Mouse (Mus musculus) bone marrow macrophage, adult 2 months (primary cell): Measurements from ENCODE around the gene Dyx1c1. TPM values are rescaled to one million over a fixed set of nuclear protein-coding genes. Genes with fewer than 3 reads are reported as not detected.

Experiments
- H3K27ac ChIP-seq: 2 replicates; pipeline ENCODE4 v1.5.1; 2012; ENCODE audit warnings: low read depth, low read length; ENCODE audit not compliant: insufficient read depth
- H3K4me1 ChIP-seq: 2 replicates; pipeline ENCODE4 v1.6.1; 2012; ENCODE audit warnings: low read length; ENCODE audit not compliant: control insufficient read depth, insufficient read depth
- H3K4me3 ChIP-seq: 2 replicates; pipeline ENCODE4 v1.5.1; 2012; ENCODE audit warnings: mild to moderate bottlenecking, low read length, moderate library complexity; ENCODE audit not compliant: insufficient read depth
- CTCF ChIP-seq: IDR thresholded peaks from 2 replicates; pipeline ENCODE4 v1.5.1; 2012; ENCODE audit warnings: low read depth, mild to moderate bottlenecking, low read length, moderate library complexity
- POLR2A ChIP-seq: IDR thresholded peaks from 2 replicates; pipeline ENCODE4 v1.6.1; 2012; ENCODE audit warnings: mild to moderate bottlenecking, low read depth, low read length, borderline replicate concordance
- polyA plus RNA-seq: library from polyadenylated mRNA; stranded (reverse); fragments of >200 nt; gene quantifications from 2 replicates; pipeline ENCODE4 v1.2.4, GENCODE M21; 2012; ENCODE audit not compliant: missing spikeins, insufficient read depth, insufficient read length

Dyx1c1 gene
- polyA plus RNA-seq, 1 experiment, result 0.34 TPM

DNA sequence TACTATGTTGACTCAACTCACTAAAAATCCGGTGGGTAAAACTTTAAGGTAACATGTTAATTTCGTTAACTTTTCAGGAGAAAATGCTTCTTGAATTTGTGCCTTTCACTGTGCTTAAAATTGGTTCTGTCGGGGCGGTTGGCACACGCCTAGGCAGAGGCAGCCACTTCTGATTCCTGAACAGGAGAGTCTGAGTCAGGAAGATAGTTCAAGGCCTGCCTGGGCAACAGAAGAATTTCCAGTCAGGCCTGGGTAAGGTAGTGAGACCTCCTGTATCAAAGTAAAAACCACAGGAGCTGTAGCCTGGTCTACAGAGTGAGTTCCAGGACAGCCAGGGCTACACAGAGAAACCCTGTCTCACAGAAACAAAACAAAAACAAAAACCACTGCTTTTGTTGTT lies 34.0 kb downstream of the Dyx1c1 start:
- Histone ChIP-seq H3K27ac (no peak overlapping the region), H3K4me3 (no peak overlapping the region), H3K4me1 (peaks cover 33% of the 10 kb centered on the region)
- no peak for TF ChIP-seq POLR2A
- TF ChIP-seq CTCF, result no peak

DNA sequence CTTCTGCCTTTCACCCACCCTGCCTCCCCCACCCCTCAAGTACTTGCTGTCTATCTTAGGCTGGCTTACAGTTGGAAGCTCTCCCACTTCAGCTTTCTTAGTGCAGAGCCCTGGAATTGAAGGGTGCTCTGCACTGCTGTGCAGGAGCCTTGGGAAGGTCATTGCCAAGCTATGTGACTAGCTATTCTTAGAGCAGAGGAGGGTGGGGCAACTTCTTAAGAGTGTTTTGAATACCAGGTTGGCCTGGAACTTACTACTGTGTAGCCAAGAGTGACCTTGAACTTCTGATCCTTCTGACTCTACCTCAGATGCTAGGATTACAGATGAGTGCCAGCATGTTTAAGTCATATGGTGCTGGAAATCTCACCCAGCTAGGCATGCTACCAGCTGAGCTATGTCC lies 37.6 kb downstream of the Dyx1c1 start:
- Histone ChIP-seq H3K27ac (no peak overlapping the region), H3K4me3 (no peak overlapping the region), H3K4me1 (peaks cover 16% of the 10 kb centered on the region)
- no peak for TF ChIP-seq CTCF
- no peak for TF ChIP-seq POLR2A

DNA sequence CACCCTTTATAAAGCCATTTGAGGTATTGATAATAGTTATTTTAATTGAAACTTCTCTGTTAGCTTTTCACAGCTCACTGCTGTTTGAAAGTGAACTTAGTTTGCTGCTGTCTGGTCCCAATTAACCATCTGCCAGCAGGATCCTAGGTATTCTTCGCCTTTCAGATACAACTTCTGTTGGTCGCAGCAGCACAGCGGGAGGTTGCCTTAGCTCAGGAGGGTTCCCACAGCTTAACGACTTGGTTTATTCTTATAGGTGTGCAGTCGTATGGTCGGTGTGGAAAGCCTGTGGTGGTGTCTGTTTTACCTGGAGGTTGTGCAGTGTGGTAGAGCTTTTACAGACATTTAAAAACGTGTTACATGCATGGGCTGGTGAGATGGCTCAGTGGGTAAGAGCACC lies 38.2 kb downstream of the Dyx1c1 start:
- Histone ChIP-seq H3K27ac (no peak overlapping the region), H3K4me3 (no peak overlapping the region), H3K4me1 (peaks cover 20% of the 10 kb centered on the region)
- TF ChIP-seq CTCF (no peak), POLR2A (no peak)

DNA sequence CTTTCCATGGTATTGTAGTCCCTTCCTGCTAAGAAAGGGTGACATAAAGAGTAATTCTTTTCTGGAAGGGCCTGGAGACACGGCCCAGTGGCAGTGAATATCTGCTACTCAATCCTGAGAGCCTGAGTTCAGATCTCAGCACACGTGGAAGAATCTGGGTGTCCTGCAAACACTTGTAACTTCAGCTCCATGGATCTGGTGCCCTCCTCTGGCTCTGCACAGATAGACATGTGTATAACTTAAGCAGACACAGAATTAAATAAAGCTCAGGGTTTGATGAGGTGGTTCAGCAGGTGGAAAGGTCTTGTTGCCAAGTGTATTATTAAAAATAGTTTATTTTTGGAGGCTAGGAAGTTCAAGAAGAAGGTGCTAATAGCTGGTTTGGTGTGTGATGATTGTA lies 41.9 kb downstream of the Dyx1c1 start:
- TF ChIP-seq CTCF (no peak), POLR2A (no peak)
- H3K4me3 ChIP-seq, result no peak overlapping the region
- H3K27ac ChIP-seq, result no peak overlapping the region
- H3K4me1 ChIP-seq, result peaks cover 18% of the 10 kb centered on the region

DNA sequence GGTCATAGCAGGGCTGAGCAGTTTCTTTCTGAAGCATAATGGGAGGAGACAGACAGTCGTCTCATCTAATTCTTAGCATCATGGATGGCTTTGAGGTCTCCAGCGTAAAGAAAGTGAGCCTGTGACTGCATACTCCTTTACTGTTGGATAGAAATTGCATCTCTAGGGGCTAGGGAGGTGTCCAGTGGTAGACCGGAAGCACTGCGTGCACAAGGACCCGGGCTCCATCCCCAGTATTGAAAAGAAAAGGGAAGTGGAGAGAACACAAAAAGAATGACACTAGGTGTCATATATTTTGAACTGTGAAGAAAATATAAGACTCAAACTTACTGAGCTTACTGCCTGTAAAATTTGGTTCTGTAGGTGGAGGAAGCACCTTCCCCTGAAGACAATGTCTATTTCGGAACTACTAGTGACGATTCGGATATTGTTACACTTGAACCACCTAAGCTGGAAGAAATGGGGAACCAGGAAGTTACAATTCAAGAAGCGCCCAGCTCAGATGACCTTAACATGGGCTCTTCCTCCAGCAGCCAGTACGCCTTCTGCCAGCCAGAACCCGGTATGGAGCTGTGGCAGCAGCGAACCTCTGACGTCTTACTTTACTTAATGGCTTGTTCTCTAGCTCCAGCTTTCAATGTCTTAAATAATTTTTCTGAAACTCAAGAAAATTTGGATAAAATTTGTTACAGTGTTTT lies 42.9 kb downstream of the Dyx1c1 start:
- TF ChIP-seq POLR2A, result no peak
- no peak for TF ChIP-seq CTCF
- Histone ChIP-seq H3K4me1 (peaks cover 18% of the 10 kb centered on the region), H3K27ac (peak overlapping the region; percentile 54), H3K4me3 (no peak overlapping the region)

DNA sequence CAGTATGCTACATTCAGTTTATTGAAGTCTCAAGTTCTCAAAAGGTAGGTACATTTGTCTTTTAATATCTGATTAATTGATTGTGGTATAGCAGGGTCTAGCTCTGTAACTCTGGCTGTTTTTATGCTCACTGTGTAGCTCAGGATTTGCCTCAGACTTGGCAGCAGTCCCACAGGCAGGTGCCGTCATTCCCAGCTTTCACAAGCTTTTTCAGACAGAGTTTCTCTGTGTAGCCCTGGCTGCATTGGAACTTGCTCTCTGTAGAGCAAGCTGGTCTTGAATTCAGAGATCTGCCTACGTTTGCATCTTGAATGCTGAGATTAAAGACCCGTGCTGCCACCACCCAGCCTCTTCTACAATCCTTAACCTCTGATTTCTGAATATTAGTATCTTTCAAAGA lies 43.6 kb downstream of the Dyx1c1 start:
- Histone ChIP-seq H3K4me3 (no peak overlapping the region), H3K4me1 (peaks cover 18% of the 10 kb centered on the region), H3K27ac (peak overlapping the region; percentile 54; the same call in 1 of the 2 replicates)
- TF ChIP-seq POLR2A (no peak), CTCF (no peak)

DNA sequence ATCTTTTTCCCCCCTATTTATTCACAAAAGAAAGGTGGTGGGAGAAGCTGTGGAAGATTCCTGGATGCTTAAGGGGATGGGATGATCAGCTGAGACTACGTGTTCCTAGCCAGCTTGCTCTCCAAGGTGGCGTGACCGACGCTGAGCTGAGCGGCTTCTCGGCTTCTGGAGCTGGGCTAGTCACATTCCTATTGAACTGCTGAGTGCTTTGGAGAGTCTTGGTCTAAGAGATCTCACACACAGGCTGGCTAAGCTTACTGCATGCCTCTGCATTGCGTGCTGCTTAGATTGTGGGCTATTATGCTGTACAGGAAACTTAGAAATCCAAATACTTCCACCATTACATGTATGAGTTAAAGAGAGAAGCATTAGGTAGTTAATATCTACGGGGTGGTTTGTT lies 45.5 kb downstream of the Dyx1c1 start:
- Histone ChIP-seq H3K4me1 (peaks cover 14% of the 10 kb centered on the region), H3K27ac (no peak overlapping the region), H3K4me3 (no peak overlapping the region)
- TF ChIP-seq CTCF, result no peak
- no peak for TF ChIP-seq POLR2A

DNA sequence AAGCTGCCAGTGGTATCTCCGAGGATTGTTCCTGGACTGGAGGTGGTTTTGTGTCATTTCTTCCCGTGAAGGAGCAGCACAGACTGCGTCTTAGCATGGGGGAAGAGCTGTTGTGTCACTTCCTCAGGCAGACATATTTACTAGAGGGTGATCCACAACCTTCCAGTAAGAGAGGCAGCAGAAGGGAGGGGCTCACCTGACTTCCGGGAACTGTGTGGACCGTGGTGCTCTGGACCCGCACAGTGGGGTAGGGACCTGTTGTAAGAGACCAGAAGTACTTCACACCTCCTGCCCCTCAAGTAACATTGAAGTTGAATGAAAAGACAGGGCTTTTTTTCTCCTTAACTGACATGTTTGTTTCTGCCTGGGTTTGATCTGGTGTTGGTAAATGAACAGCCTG lies 46.5 kb downstream of the Dyx1c1 start:
- no peak overlapping the region for H3K27ac ChIP-seq
- peaks cover 14% of the 10 kb centered on the region for H3K4me1 ChIP-seq
- H3K4me3 ChIP-seq, result no peak overlapping the region
- TF ChIP-seq POLR2A, result no peak
- TF ChIP-seq CTCF, result no peak

DNA sequence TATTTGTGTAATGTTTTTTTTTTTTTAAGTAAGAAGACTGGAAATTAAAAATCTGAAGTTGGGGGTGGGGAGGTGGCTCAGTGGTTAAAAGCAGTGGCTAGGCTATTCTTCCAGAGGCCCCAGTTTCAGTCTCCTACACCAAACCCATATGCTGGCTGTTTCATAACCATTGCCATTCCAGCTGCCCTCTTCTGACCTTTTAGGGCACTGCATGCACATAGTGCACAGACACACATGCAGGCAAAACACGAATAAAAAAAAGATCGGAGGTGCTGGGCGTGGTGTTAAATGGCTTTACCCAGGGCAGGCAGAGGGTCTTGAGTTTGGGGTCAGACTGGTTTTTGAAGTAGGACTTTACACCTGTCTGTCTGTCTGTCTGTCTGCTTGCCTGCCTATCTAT lies 47.6 kb downstream of the Dyx1c1 start:
- no peak for TF ChIP-seq CTCF
- no peak for TF ChIP-seq POLR2A

DNA sequence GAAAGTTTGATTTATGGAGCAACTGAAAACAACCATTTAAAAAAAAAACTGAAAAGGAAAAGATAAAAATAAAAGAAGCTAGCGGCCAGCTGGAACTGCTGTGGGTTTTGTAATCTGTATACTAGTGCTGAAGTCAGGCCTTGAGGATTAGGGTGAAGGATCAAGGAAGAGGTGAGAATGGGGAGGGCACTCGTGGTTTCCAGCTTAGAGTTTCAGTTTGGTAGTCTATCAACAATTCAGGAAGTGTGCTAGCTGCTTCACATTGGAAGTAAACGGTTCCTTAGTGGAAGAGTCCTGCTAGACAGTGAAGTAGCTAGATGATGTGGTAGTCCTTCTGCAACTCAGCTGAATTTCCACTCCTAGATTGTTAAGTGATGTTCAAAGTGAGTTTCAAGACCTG lies 49.8 kb downstream of the Dyx1c1 start:
- Histone ChIP-seq H3K27ac (no peak overlapping the region), H3K4me1 (no peaks in the 10 kb centered on the region), H3K4me3 (no peak overlapping the region)
- TF ChIP-seq POLR2A (no peak), CTCF (no peak)

More for the DNA sequence above, 47.6 kb downstream of the Dyx1c1 start:
- H3K27ac ChIP-seq, result no peak overlapping the region
- no peak overlapping the region for H3K4me3 ChIP-seq
- H3K4me1 ChIP-seq, result peaks cover 9% of the 10 kb centered on the region
